Mouse (Mus musculus) kidney, adult 10 weeks (tissue): ENCODE measurements around the gene Tubb3. TPM values are rescaled to one million over a fixed set of nuclear protein-coding genes. Genes with fewer than 3 reads are reported as not detected.

Experiments
- polyA plus RNA-seq: library from polyadenylated mRNA; stranded (reverse); fragments of 350-450 nt; fragmentation: Illumina TruSeq; extraction: RNeasy Lipid Tissue Mini Kit (QIAGEN cat#74804); gene quantifications from one replicate; pipeline ENCODE4 v1.2.3, GENCODE M21; 2014; ENCODE audit warnings: low read depth, low replicate concordance

Tubb3 gene
- polyA plus RNA-seq, result not detected

DNA sequence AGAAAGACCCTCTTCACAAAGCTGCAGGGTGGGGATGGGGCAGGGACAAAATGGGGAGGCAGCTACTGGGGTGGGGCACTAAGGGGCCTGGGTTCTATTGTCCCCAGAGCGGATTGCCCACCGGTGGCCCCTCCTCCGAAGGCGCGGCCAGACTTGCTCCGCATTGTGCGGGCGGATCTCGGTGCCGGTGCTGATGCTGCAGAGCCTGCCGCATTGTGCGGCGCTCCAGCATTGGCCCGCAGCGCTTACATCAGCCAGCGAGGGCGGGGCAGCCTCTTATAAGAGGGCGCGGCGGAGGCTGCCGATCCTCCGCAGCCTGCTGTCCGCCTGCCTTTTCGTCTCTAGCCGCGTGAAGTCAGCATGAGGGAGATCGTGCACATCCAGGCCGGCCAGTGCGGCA, at the start of gene Tubb3:
TSS of gene Tubb3 (plus strand) at position 179 of the 400 bp plus-strand sequence.

DNA sequence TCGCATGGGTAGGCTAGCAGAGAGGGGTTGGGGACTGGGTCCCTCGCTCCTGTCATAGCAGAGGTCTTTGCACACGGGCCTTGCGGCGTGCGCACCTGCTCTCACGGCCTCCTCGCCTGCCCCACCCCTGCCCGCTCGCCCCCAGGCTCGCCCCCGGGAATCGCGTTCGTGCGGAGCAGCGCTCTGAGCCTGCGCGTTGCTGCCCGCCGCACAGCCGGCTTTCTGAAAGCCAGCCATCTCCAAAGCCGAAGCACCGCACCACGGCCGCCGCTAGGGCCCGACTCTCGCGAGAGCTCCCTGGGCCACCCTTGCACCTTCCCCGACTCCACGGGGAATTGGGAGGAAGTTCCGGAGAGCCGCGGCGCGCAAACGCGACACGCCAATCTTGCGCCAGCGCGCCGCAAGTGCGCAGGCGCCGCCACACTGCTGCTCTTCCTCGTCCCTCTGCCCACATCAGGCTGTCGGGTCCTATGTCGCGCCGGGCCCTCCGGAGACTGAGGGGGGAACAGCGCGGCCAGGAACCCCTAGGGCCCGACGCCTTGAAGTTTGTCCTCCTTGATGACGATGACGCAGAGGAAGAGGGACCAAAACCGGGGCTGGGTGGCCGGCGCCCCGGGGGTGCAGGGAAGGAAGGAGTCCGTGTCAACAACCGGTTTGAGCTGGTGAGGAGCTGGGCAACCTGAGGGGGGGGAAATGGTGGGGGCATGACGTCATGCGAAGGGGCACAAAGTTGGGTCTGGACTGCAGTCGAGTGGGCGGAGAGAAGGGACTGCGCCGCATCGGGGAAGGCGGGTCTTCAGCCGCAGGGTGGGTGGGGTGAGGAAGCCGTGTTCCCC, 37.6 kb upstream of the Tubb3 start, which contains the start of gene Tcf25:
TSS of gene Tcf25 (plus strand) at position 351 of the 836 bp plus-strand sequence.

DNA sequence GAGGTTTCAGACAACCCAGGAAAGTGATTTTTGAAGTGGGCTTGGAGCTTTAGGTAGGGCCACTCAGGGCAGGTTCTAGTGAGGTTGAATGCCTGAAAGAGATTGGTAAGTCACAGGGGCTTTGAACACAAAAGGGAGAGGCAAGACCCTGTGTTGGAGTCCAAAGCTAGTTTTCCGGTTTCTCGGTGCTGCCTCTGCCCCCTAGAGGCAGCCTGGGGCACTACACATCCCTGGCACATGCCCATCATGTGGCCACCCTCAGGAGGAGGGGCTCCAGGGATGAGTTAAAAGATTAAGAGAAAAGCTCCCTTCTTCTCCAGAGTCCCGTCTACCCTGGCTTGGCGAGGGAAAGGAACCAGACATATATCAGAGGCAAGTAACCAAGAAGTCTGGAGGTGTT, 4.4 kb upstream of the Tubb3 start, which contains the start of gene Mc1r:
TSS of gene Mc1r (plus strand) at position 322 of the 400 bp plus-strand sequence.

DNA sequence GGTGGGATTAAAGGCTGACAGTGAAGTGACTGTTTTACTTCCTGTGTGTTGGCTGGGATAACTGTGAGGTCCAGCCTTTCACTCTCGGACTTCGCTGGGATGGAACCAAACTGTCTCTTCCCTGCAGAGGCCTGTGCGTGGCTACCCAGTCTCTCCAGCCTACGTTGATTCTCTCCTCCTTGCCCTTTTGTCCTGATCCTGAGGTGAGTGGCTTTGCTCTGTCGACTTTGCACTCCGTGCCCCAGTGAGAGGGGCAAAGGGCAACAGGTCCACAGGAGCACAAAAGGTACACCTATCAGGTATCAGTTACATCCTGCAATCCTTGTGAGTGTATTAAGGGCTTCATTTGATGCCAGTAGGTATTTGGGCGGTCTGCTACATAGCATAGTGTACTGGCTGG, 12.2 kb downstream of the Tubb3 start, which contains the start of gene Def8:
TSS of gene Def8 (plus strand) at position 87 of the 400 bp plus-strand sequence.

Other genes starting within 250 kb of the Tubb3 start
- gene Dpep1, start 225.2 kb upstream of the Tubb3 start, polyA plus RNA-seq, result 30.5 TPM
- gene Chmp1a, start 198.7 kb upstream of the Tubb3 start, polyA plus RNA-seq, result 5.1 TPM
- 2.0 TPM for gene Spata33, start 198.6 kb upstream of the Tubb3 start, polyA plus RNA-seq
- 1.2 TPM for gene Cdk10, start 186.6 kb upstream of the Tubb3 start, polyA plus RNA-seq
- gene Spata2l, start 175.2 kb upstream of the Tubb3 start, polyA plus RNA-seq, result 0.49 TPM
- gene Zfp276, start 157.2 kb upstream of the Tubb3 start, polyA plus RNA-seq, result 1.5 TPM
- 1.2 TPM for gene Vps9d1, start 157.1 kb upstream of the Tubb3 start, polyA plus RNA-seq
- gene Fanca, start 92.8 kb upstream of the Tubb3 start, polyA plus RNA-seq, result 0.32 TPM
- gene Spire2, start 78.7 kb upstream of the Tubb3 start, polyA plus RNA-seq, result not detected
- 183 TPM for gene Tcf25, start 37.7 kb upstream of the Tubb3 start, polyA plus RNA-seq
- not detected for gene Mc1r, start 4.3 kb upstream of the Tubb3 start, polyA plus RNA-seq
- 10.8 TPM for gene Def8, start 12.1 kb downstream of the Tubb3 start, polyA plus RNA-seq
- 10.0 TPM for gene Afg3l1, start 66.5 kb downstream of the Tubb3 start, polyA plus RNA-seq
- gene Dbndd1, start 104.0 kb downstream of the Tubb3 start, polyA plus RNA-seq, result not detected
- gene Gas8, start 107.4 kb downstream of the Tubb3 start, polyA plus RNA-seq, result 1.9 TPM
- gene Rhou, start 242.5 kb downstream of the Tubb3 start, polyA plus RNA-seq, result 2.3 TPM